Comparison of ENCODE assay signal across 7 mouse cellular contexts in the genomic region with DNA sequence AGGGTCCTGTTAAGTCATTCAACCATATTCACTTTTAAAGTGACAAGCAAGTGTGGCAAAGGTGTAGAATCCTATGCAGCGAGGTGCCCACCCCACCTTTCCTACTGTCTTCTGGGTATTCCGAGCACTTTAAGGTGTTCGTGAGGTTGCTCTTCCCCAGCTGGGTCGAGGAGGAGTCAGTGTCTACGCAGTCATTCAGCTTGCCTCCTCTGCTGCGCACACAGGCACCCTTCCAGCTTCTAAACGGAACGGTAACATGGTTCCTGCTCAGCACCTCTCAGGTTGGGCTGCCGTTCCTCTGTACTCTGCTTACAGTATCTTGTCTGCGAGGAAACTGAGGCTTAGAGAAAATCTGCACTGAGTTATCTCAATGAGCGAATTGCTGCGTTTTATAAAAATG. TPM values are rescaled to one million over a fixed set of nuclear protein-coding genes. Genes with fewer than 3 reads are reported as not detected.
DNase-seq lines count a peak whose midpoint lies in the region; ATAC-seq and TF ChIP-seq lines count a peak whose summit lies in the region.

No protein-coding gene starts in this region.

- no peak for DNase-seq in lung, adult 2 months
- DNase-seq in lung, postnatal 36 days: no peak
- no peak for DNase-seq in hindbrain, embryonic 14.5 days (ENCODE audit: low spot score)
- DNase-seq in embryo, embryonic 10.5 days (ENCODE audit: low spot score): no peak
- DNase-seq in adrenal gland, postnatal 25 days: no peak

- H3K27me3 ChIP-seq in embryonic facial prominence, embryonic 12.5 days: 0 out of 2 replicates have a peak, but pooled peaks cover 6% of the 10 kb centered on the region
- no peaks in the 10 kb centered on the region for H3K27me3 ChIP-seq in hindbrain, embryonic 14.5 days (ENCODE audit: control insufficient read depth, insufficient read depth, low read length)
- no peaks in the 10 kb centered on the region for H3K27me3 ChIP-seq in midbrain, embryonic 15.5 days (replicated peaks)

- H3K9ac ChIP-seq in embryonic facial prominence, embryonic 12.5 days: no peak overlapping the region
- no peak overlapping the region for H3K9ac ChIP-seq in hindbrain, embryonic 14.5 days
- H3K9ac ChIP-seq in midbrain, embryonic 15.5 days: no peak overlapping the region

- peaks cover 6% of the 10 kb centered on the region; the same call in 1 of the 2 replicates for H3K4me1 ChIP-seq in lung, adult 2 months (ENCODE audit: control insufficient read depth, insufficient read depth, low read length)
- H3K4me1 ChIP-seq in embryonic facial prominence, embryonic 12.5 days: peaks cover 29% of the 10 kb centered on the region
- peaks cover 38% of the 10 kb centered on the region for H3K4me1 ChIP-seq in hindbrain, embryonic 14.5 days (replicated peaks; ENCODE audit: control insufficient read depth, insufficient read depth, low read length)
- peaks cover 40% of the 10 kb centered on the region for H3K4me1 ChIP-seq in midbrain, embryonic 15.5 days

- TF ChIP-seq POLR2A in lung, adult 2 months (IDR thresholded peaks at IDR 0.05; ENCODE audit: borderline replicate concordance, extremely low read depth, low read depth, low read length): no peak

- H3K4me2 ChIP-seq in embryonic facial prominence, embryonic 12.5 days (replicated peaks): peak overlapping the region; percentile 32
- H3K4me2 ChIP-seq in hindbrain, embryonic 14.5 days (replicated peaks): peak overlapping the region; percentile 32
- peak overlapping the region; percentile 25 for H3K4me2 ChIP-seq in midbrain, embryonic 15.5 days

- H3K4me3 ChIP-seq in lung, adult 2 months (replicated peaks; ENCODE audit: extremely low read depth, low read depth, low read length): peak overlapping the region; percentile 19
- H3K4me3 ChIP-seq in embryonic facial prominence, embryonic 12.5 days: no peak overlapping the region
- no peak overlapping the region for H3K4me3 ChIP-seq in hindbrain, embryonic 14.5 days (replicated peaks; ENCODE audit: low read length)
- no peak overlapping the region for H3K4me3 ChIP-seq in midbrain, embryonic 15.5 days

- no peaks in the 10 kb centered on the region for H3K36me3 ChIP-seq in embryonic facial prominence, embryonic 12.5 days
- no peaks in the 10 kb centered on the region for H3K36me3 ChIP-seq in hindbrain, embryonic 14.5 days (replicated peaks; ENCODE audit: control insufficient read depth, insufficient read depth)
- H3K36me3 ChIP-seq in midbrain, embryonic 15.5 days (replicated peaks): no peaks in the 10 kb centered on the region

- no peaks in the 10 kb centered on the region for H3K9me3 ChIP-seq in embryonic facial prominence, embryonic 12.5 days
- no peaks in the 10 kb centered on the region for H3K9me3 ChIP-seq in hindbrain, embryonic 14.5 days (ENCODE audit: control insufficient read depth, low read length)
- no peaks in the 10 kb centered on the region for H3K9me3 ChIP-seq in midbrain, embryonic 15.5 days

- ATAC-seq in embryonic facial prominence, embryonic 12.5 days (ENCODE audit: insufficient number of reproducible peaks, insufficient read depth, low FRiP score, low TSS enrichment): no peak
- no peak for ATAC-seq in hindbrain, embryonic 14.5 days (ENCODE audit: low FRiP score)
- no peak for ATAC-seq in midbrain, embryonic 15.5 days (replicated peaks)

- no peak for TF ChIP-seq CTCF in lung, adult 2 months (IDR thresholded peaks at IDR 0.05; ENCODE audit: insufficient read depth, low read length)

- no peak overlapping the region for H3K27ac ChIP-seq in embryonic facial prominence, embryonic 12.5 days
- H3K27ac ChIP-seq in hindbrain, embryonic 14.5 days: no peak overlapping the region
- H3K27ac ChIP-seq in midbrain, embryonic 15.5 days: no peak overlapping the region

- 48% methylated on average over 12 of the region's 12 CpGs for WGBS in lung, adult 2 months
- WGBS in embryonic facial prominence, embryonic 12.5 days: 44% methylated on average over 12 of the region's 12 CpGs
- WGBS in hindbrain, embryonic 14.5 days: 51% methylated on average over 12 of the region's 12 CpGs
- WGBS in midbrain, embryonic 15.5 days: 43% methylated on average over 12 of the region's 12 CpGs

RNA-seq across cellular contexts. Expression of a gene that starts 40.4 kb away (rescaled TPM):
- polyA plus RNA-seq in lung, adult 2 months (2012; rRNA removed): 53.6 and 71.3 TPM in 2 replicates
- polyA plus RNA-seq in embryonic facial prominence, embryonic 12.5 days (2016; fragmentation: Nextera tagmentation; extraction: Ambion mirVana): 31.1 and 32.0 TPM in 2 replicates
- polyA plus RNA-seq in hindbrain, embryonic 14.5 days (2014; fragmentation: Nextera tagmentation; extraction: Ambion mirVana): 56.6 and 61.8 TPM in 2 replicates
- polyA plus RNA-seq in midbrain, embryonic 15.5 days (2015; fragmentation: Nextera tagmentation; extraction: Ambion mirVana): 57.4 and 64.5 TPM in 2 replicates
- 32.5 and 35.6 TPM in 2 replicates for total RNA-seq in adrenal gland, postnatal 25 days (2021)
